Mouse (Mus musculus) urinary bladder, adult 18-20 months (tissue): Measurements from ENCODE around the gene Prex1.

Experiments
- DNase-seq, 2 experiments: peaks; one replicate each; pipeline ENCODE4 v3.0.0; 2022; ENCODE audit warnings: low spot score in 2 of 2, mixed read lengths in 2 of 2

Prex1 gene

GRCm38 (mm10) chr2:166726891-166727290 lies 13.3 kb upstream of the Prex1 start:
- no peak for DNase-seq

GRCm38 (mm10) chr2:166720416-166720815 lies 6.8 kb upstream of the Prex1 start:
- DNase-seq: no peak

- no peak for DNase-seq
Measured at GRCm38 (mm10) chr2:166719930-166720305, 6.3 kb upstream of the Prex1 start.

GRCm38 (mm10) chr2:166719301-166719929 lies 5.8 kb upstream of the Prex1 start:
- DNase-seq: no peak

GRCm38 (mm10) chr2:166716067-166716466 lies 2.4 kb upstream of the Prex1 start:
- DNase-seq: no peak

- DNase-seq: no peak
Measured at GRCm38 (mm10) chr2:166714427-166714699, 731 bp upstream of the Prex1 start.

- peak in 1 of 2 experiments; percentile 43 for DNase-seq
Measured at GRCm38 (mm10) chr2:166712801-166713689, 587 bp downstream of the Prex1 start.

GRCm38 (mm10) chr2:166712310-166712709 lies 1.3 kb downstream of the Prex1 start:
- DNase-seq: no peak

GRCm38 (mm10) chr2:166711681-166712132 lies 1.9 kb downstream of the Prex1 start:
- DNase-seq: no peak

- DNase-seq: no peak
Measured at GRCm38 (mm10) chr2:166709883-166710282, 3.7 kb downstream of the Prex1 start.

GRCm38 (mm10) chr2:166708304-166708703 lies 5.3 kb downstream of the Prex1 start:
- no peak for DNase-seq

GRCm38 (mm10) chr2:166706526-166706925 lies 7.1 kb downstream of the Prex1 start:
- DNase-seq: no peak

GRCm38 (mm10) chr2:166703491-166703890 lies 10.1 kb downstream of the Prex1 start:
- no peak for DNase-seq

GRCm38 (mm10) chr2:166702113-166702445 lies 11.6 kb downstream of the Prex1 start:
- DNase-seq: no peak

- no peak for DNase-seq
Measured at GRCm38 (mm10) chr2:166701248-166702112, 12.2 kb downstream of the Prex1 start.

GRCm38 (mm10) chr2:166700732-166701131 lies 12.9 kb downstream of the Prex1 start:
- DNase-seq: no peak

GRCm38 (mm10) chr2:166700116-166700515 lies 13.5 kb downstream of the Prex1 start:
- DNase-seq: no peak

- no peak for DNase-seq
Measured at GRCm38 (mm10) chr2:166699552-166699951, 14.1 kb downstream of the Prex1 start.

- DNase-seq: no peak
Measured at GRCm38 (mm10) chr2:166694616-166695015, 19.0 kb downstream of the Prex1 start.

- DNase-seq: no peak
Measured at GRCm38 (mm10) chr2:166693394-166693793, 20.2 kb downstream of the Prex1 start.

GRCm38 (mm10) chr2:166691602-166692509 lies 21.8 kb downstream of the Prex1 start:
- DNase-seq: no peak
